Mouse (Mus musculus) midbrain, embryonic 15.5 days (tissue): ENCODE data around the gene Ptpro. TPM values are rescaled to one million over a fixed set of nuclear protein-coding genes. Genes with fewer than 3 reads are reported as not detected.

Source experiments
- ATAC-seq: fragments of 200-750 bp; cut with Nextera tagmentation; replicated peaks from 2 replicates; pipeline ENCODE4 v1.8.0; 2017; ENCODE audit warnings: moderate TSS enrichment
- H3K27ac ChIP-seq: fragments of 300-500 bp; sonication (generic); 2 replicates; pipeline ENCODE4 v1.5.1; 2015; ENCODE audit warnings: mild to moderate bottlenecking, inconsistent platforms
- H3K27me3 ChIP-seq: fragments of 300-500 bp; sonication (generic); replicated peaks from 2 replicates; pipeline ENCODE4 v1.6.1; 2015; ENCODE audit warnings: inconsistent platforms
- H3K36me3 ChIP-seq: fragments of 300-500 bp; sonication (generic); replicated peaks from 2 replicates; pipeline ENCODE4 v1.6.1; 2015; ENCODE audit warnings: inconsistent platforms
- H3K4me1 ChIP-seq: fragments of 300-500 bp; sonication (generic); 2 replicates; pipeline ENCODE4 v1.6.1; 2015; ENCODE audit warnings: inconsistent platforms
- H3K4me2 ChIP-seq: fragments of 300-500 bp; sonication (generic); 2 replicates; pipeline ENCODE4 v1.6.1; 2015; ENCODE audit warnings: inconsistent platforms, mild to moderate bottlenecking, moderate library complexity
- H3K4me3 ChIP-seq: fragments of 300-500 bp; sonication (generic); 2 replicates; pipeline ENCODE4 v1.5.1; 2015; ENCODE audit warnings: mild to moderate bottlenecking, inconsistent platforms
- H3K9ac ChIP-seq: fragments of 300-500 bp; sonication (generic); 2 replicates; pipeline ENCODE4 v1.6.1; 2015; ENCODE audit warnings: mild to moderate bottlenecking, inconsistent platforms
- H3K9me3 ChIP-seq: fragments of 300-500 bp; sonication (generic); 2 replicates; pipeline ENCODE4 v1.6.1; 2016; ENCODE audit warnings: inconsistent platforms
- WGBS: fragments of 180-500 bp; shearing (Covaris S2); methylation state at CpG from one replicate; pipeline ENCODE4 v1.1.7; 2015; ENCODE audit warnings: mixed read lengths; 5-methylcytosine and 5-hydroxymethylcytosine counted together
- polyA plus RNA-seq: library from polyadenylated mRNA; unstranded; fragments of >200 nt; fragmentation: Nextera tagmentation; extraction: Ambion mirVana; gene quantifications from 2 replicates; pipeline ENCODE4 v1.2.1, GENCODE M21; 2015

Gene Ptpro
- polyA plus RNA-seq, 1 experiment from 2014 or later: 77.0 TPM

DNA sequence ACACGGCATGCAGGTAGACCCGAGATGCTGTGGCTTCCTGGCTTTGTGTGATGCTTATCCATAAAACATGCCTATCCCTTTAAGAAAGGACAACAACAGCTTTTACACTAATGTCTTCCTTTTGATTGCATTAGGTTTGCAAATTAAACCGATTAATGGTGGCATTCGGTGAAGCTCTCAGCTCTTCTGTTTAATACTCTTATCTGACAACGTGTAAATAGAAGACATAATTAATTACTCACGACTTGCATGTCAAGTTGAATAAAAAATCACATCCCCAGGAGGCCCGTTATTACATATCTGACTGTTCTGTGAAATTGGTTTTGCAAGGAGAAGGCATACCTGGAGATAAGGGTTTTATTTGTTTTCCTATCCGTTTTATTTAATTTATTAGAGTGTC is 15.9 kb downstream of the Ptpro start:
- H3K36me3 ChIP-seq: no peaks in the 10 kb centered on the region
- H3K9me3 ChIP-seq: no peaks in the 10 kb centered on the region
- no peak for ATAC-seq
- WGBS: 46% methylated on average over 8 of the region's 8 CpGs
- H3K27me3 ChIP-seq: no peaks in the 10 kb centered on the region
- H3K27ac ChIP-seq: no peak overlapping the region
- H3K4me1 ChIP-seq: peaks cover 9% of the 10 kb centered on the region; the same call in 1 of the 2 replicates
- no peak overlapping the region for H3K4me3 ChIP-seq
- H3K4me2 ChIP-seq: no peak overlapping the region
- no peak overlapping the region for H3K9ac ChIP-seq

DNA sequence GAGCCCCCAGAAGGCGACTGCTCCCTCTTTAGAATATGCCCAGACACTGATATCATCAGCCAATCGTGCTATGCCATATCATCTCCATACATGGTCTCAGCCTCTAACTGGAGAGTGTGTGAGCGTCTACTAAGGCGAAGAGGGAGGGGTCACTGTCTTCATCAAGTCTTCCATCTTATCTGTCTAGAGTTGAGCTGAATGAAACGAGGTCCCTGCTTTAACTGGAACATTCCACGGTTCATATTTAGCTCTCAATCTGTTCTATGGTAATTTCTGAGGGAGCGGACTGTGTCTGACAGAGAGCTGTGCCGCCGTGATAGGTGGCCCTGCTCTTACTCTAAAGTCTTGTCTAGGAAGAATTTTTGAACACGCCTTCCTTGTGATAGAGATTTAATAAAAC is 16.5 kb downstream of the Ptpro start:
- H3K27me3 ChIP-seq: no peaks in the 10 kb centered on the region
- WGBS: 83% methylated on average over 10 of the region's 10 CpGs
- no peak overlapping the region for H3K27ac ChIP-seq
- H3K36me3 ChIP-seq: no peaks in the 10 kb centered on the region
- no peak overlapping the region for H3K4me3 ChIP-seq
- no peak overlapping the region for H3K4me2 ChIP-seq
- no peak overlapping the region for H3K9ac ChIP-seq
- peaks cover 9% of the 10 kb centered on the region; the same call in 1 of the 2 replicates for H3K4me1 ChIP-seq
- H3K9me3 ChIP-seq: no peaks in the 10 kb centered on the region
- no peak for ATAC-seq

DNA sequence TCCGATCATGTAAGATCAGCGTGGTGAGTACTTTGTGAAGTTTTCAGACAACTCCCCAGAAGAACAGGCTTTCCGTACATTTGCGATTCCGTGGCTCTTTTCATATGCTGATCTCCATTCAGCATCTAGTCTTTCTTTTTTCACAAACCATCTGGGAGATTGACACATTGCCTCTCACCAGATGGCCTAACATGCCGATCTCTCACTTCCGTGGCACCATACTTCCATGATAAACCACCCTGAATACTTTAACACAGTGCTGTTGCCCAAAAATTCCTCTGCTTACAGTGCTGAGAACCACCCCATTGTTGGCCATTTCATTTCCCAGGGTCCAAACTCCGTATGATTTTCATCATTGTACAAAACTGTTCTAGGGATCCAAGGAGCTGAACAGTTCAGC is 20.4 kb downstream of the Ptpro start:
- Histone ChIP-seq H3K4me2 (no peak overlapping the region), H3K27me3 (no peaks in the 10 kb centered on the region), H3K4me1 (peaks cover 6% of the 10 kb centered on the region), H3K36me3 (no peaks in the 10 kb centered on the region), H3K4me3 (no peak overlapping the region), H3K9me3 (no peaks in the 10 kb centered on the region), H3K9ac (no peak overlapping the region), H3K27ac (no peak overlapping the region)
- no peak for ATAC-seq
- WGBS: 37% methylated on average over 8 of the region's 8 CpGs

DNA sequence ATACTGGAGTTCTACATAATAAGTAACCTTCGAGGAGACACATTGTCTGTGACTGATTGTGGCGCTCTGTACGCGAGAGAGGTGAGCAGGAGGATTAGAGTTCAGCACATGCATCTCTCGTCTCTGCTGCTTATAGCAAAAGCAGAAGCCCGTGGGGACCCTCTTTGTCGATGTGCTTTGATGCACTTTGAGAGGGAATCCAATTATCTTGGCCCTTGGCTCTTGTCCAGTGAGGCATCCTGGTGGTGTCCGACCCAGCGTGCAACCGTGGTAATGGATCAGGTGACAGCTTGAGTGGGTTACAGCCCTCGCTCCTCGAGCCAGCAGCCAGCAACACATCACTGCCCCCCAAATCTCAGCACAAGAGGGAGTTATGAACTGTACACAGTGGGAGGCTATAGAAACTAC is 25.5 kb downstream of the Ptpro start:
- no peaks in the 10 kb centered on the region for H3K27me3 ChIP-seq
- peaks cover 26% of the 10 kb centered on the region for H3K4me1 ChIP-seq
- H3K4me3 ChIP-seq: no peak overlapping the region
- WGBS: 11% methylated on average over 12 of the region's 12 CpGs
- H3K27ac ChIP-seq: peak overlapping the region; percentile 59
- no peak overlapping the region for H3K9ac ChIP-seq
- no peaks in the 10 kb centered on the region for H3K9me3 ChIP-seq
- peak; percentile 82 for ATAC-seq
- H3K4me2 ChIP-seq: peak overlapping the region; percentile 20; the same call in 1 of the 2 replicates
- no peaks in the 10 kb centered on the region for H3K36me3 ChIP-seq

DNA sequence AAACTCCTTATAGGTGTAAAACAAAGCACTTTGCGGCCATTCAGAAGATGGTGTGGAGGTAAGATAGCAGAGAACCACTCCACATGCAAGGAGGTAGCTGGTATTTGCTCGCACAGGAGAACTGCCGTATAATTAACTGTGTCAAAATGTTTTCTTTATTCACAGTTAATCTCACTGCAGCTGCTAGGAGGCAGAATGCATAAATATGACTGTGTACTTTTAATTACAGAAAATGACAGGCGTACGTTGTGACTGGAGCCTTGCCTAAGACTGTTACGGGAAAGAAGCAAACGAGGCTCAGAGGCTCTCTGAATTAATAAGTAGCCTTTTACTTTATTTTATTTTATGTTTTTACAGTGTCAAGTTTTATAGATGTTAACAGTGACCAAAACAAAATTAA is 27.5 kb downstream of the Ptpro start:
- Histone ChIP-seq H3K27ac (no peak overlapping the region), H3K4me2 (no peak overlapping the region), H3K9ac (no peak overlapping the region), H3K36me3 (no peaks in the 10 kb centered on the region), H3K27me3 (no peaks in the 10 kb centered on the region), H3K4me1 (peaks cover 26% of the 10 kb centered on the region), H3K4me3 (no peak overlapping the region), H3K9me3 (no peaks in the 10 kb centered on the region)
- 0 out of 2 replicates have a peak, but pooled peaks have one; percentile 14 for ATAC-seq
- 44% methylated on average over 7 of the region's 7 CpGs for WGBS

DNA sequence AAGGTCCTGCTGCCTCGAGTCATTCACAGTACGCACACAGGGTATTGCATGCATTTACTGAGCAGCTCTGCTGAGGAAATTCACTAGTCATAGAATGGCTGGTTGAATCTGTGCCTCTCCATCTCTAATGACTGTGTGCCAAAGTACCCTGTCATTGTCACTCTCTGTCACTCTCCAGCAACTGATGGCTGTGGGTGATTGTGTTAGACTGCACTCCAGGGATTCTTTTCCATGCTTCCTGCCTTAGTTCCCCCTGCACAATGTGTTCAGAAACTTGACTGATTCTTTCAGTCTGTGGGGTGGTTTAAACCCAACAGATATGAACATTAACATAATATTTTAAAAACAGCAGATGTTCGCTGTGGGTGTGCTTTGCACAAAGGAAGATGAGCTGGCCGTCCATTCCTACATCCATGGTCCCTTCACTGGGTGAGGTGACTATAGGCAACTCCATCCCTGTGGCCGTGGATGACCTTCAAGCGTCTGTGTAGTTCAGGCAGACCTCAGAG is 29.5 kb downstream of the Ptpro start:
- no peaks in the 10 kb centered on the region for H3K27me3 ChIP-seq
- ATAC-seq: no peak
- H3K36me3 ChIP-seq: no peaks in the 10 kb centered on the region
- H3K27ac ChIP-seq: no peak overlapping the region
- WGBS: 82% methylated on average over 6 of the region's 6 CpGs
- no peak overlapping the region for H3K9ac ChIP-seq
- H3K4me2 ChIP-seq: no peak overlapping the region
- peaks cover 26% of the 10 kb centered on the region for H3K4me1 ChIP-seq
- no peak overlapping the region for H3K4me3 ChIP-seq
- no peaks in the 10 kb centered on the region for H3K9me3 ChIP-seq

DNA sequence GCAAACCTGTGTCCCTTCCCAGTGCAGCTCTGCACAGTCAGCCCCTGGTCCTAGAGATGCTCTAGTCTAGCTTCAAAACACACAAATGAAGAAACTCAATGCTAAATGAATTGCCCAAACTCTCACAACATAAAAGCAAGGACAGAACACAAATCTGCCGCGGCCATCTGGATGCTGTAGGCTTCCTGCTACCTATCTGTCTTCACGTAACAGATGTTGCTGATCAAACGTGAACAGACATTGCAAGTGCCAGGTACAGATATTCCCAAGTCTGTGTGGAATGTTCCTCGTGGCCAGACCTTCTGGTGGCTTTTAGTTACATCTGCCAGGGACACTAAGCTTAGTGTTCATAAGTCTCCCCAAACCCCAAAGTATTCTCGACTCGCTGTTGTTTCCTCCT is 29.9 kb downstream of the Ptpro start:
- 83% methylated on average over 7 of the region's 7 CpGs for WGBS
- no peak overlapping the region for H3K4me3 ChIP-seq
- no peaks in the 10 kb centered on the region for H3K36me3 ChIP-seq
- no peak overlapping the region for H3K9ac ChIP-seq
- no peak for ATAC-seq
- no peak overlapping the region for H3K4me2 ChIP-seq
- no peaks in the 10 kb centered on the region for H3K27me3 ChIP-seq
- peaks cover 26% of the 10 kb centered on the region for H3K4me1 ChIP-seq
- H3K27ac ChIP-seq: no peak overlapping the region
- H3K9me3 ChIP-seq: no peaks in the 10 kb centered on the region

DNA sequence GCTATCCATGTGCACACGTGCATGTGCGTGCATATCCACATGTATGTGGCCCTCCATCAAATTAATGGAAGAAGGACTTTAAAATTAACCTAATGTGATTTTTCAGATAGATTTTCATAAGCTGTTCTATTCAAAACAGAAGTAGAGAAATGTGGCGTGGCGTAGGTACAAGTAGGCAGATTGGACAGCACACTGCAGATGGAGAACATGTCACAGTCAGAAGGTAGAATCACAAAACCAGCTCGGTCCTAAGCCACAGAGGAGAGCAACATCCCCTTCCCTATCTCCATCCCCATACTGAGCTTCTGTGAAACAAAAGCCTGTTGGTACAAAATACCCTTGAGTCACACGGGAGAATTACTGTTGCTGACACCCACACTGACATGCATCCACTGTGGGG is 34.3 kb downstream of the Ptpro start:
- no peaks in the 10 kb centered on the region for H3K36me3 ChIP-seq
- H3K27ac ChIP-seq: no peak overlapping the region
- H3K9ac ChIP-seq: no peak overlapping the region
- 92% methylated on average over 6 of the region's 6 CpGs for WGBS
- no peaks in the 10 kb centered on the region for H3K27me3 ChIP-seq
- no peak overlapping the region for H3K4me3 ChIP-seq
- peaks cover 6% of the 10 kb centered on the region for H3K4me1 ChIP-seq
- no peak for ATAC-seq
- no peak overlapping the region for H3K4me2 ChIP-seq
- H3K9me3 ChIP-seq: no peaks in the 10 kb centered on the region

DNA sequence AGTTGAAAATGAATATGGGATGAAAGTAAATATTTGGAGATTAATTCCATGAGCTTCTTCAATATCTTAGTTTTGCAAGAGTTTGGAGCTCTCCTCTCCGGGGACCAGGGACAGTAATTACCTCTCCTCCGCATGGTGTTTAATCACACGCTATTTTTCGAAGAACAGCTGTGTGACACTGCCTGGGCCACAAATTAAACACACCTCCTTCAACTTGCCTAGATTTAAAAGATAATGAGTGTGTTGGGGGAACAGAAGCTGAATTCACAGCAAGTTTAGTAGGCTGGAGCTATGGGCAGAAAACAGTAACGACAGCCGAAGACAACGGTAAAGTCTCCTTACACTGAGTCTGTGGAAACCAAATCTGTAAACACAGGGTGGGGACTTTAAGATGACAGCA is 35.7 kb downstream of the Ptpro start:
- peaks cover 5% of the 10 kb centered on the region; the same call in 1 of the 2 replicates for H3K4me1 ChIP-seq
- 74% methylated on average over 7 of the region's 7 CpGs for WGBS
- ATAC-seq: no peak
- no peaks in the 10 kb centered on the region for H3K27me3 ChIP-seq
- H3K9me3 ChIP-seq: no peaks in the 10 kb centered on the region
- H3K27ac ChIP-seq: no peak overlapping the region
- H3K4me3 ChIP-seq: no peak overlapping the region
- H3K4me2 ChIP-seq: no peak overlapping the region
- H3K9ac ChIP-seq: no peak overlapping the region
- no peaks in the 10 kb centered on the region for H3K36me3 ChIP-seq

DNA sequence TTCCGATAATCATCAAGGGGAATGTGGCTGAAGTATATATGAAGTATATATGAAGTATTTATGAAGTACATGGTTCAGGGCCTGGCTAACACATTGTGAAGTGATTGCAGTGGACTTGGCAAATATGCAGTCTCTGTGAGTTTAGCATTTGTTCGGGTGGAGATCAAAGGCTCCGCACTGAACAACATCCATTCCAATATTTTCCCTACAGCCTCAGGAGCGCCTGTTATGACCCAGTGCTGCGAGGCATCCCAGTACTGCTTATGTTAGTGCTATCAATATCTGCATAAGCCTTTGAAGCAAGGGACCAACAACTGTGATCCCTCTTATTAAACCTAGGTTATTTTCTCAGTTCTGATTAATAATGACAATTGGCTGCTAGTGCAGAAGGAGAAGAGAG is 36.1 kb downstream of the Ptpro start:
- H3K27me3 ChIP-seq: no peaks in the 10 kb centered on the region
- H3K36me3 ChIP-seq: no peaks in the 10 kb centered on the region
- 78% methylated on average over 5 of the region's 5 CpGs for WGBS
- no peak overlapping the region for H3K4me2 ChIP-seq
- no peak overlapping the region for H3K4me3 ChIP-seq
- 0 out of 2 replicates have a peak, but pooled peaks have one; percentile 52 for ATAC-seq
- peaks cover 5% of the 10 kb centered on the region; the same call in 1 of the 2 replicates for H3K4me1 ChIP-seq
- H3K27ac ChIP-seq: no peak overlapping the region
- no peak overlapping the region for H3K9ac ChIP-seq
- no peaks in the 10 kb centered on the region for H3K9me3 ChIP-seq

DNA sequence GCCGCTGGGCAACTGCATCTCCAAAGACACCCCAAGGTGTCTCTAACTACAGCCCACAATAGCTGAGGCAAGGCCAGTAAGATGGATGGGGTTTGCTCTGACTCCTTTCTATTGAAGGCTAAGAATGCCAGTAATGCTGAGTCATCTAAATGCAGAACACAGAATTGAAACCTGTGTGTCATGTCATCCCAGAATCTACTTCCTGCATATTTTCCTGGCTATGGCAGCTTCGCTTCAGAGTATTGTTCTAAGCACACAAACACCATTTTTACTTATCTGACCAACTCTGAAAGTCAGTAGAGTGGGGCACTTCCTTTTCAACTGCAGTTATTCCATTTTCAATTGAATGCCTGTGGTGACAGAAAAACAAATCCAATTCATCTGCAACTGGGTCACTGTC is 40.3 kb downstream of the Ptpro start:
- no peak for ATAC-seq
- WGBS: 81% methylated on average over 2 of the region's 2 CpGs
- no peak overlapping the region for H3K9ac ChIP-seq
- H3K27ac ChIP-seq: no peak overlapping the region
- H3K9me3 ChIP-seq: no peaks in the 10 kb centered on the region
- H3K36me3 ChIP-seq: no peaks in the 10 kb centered on the region
- H3K27me3 ChIP-seq: no peaks in the 10 kb centered on the region
- H3K4me2 ChIP-seq: no peak overlapping the region
- no peak overlapping the region for H3K4me3 ChIP-seq
- H3K4me1 ChIP-seq: peaks cover 7% of the 10 kb centered on the region; the same call in 1 of the 2 replicates

DNA sequence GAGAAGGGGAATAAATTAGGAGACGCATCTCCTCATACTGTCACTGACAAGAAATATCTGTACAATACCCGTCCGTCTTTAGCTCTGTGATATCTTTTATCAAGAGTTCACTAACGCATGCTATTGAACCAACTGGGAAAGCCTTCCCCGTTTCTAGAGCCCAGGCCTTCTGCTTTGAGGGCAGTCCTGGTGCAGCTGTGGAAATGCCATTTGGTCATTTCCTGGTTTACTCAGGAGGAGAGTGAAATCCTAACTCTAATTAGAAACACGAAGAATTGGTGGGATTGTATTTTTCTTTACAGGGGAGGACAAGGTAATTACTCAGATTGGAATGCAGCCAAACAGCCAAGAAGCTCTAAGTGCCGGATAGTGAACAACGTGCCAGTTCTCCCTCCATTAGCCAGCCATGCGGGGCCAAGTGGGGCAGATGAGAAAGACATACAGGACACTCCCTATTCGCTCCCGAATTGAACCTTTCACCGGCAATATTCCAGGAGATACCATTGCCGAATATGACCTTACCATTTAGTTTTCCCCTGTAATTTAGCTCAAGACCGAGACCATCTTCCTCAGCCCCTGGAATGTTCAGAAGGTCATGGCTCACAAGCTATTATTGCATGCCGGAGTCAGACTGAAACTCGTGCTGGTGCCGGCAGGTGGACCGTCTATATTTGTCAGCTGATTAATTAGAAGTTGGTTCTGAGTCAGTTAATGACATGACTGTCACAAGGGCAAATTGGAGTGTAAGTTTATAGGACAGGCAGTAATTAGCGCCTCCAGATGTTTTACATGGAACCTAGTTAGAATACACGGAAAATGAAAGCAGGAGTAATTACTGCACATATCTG is 43.1 kb downstream of the Ptpro start:
- Histone ChIP-seq H3K36me3 (no peaks in the 10 kb centered on the region), H3K4me1 (0 out of 2 replicates have a peak, but pooled peaks cover 3% of the 10 kb centered on the region), H3K4me2 (no peak overlapping the region), H3K27me3 (no peaks in the 10 kb centered on the region), H3K27ac (0 out of 2 replicates have a peak overlapping the region, but pooled peaks have one; percentile 12), H3K9me3 (no peaks in the 10 kb centered on the region), H3K9ac (no peak overlapping the region), H3K4me3 (no peak overlapping the region)
- 68% methylated on average over 20 of the region's 20 CpGs for WGBS
- 0 out of 2 replicates have a peak, but pooled peaks have one; percentile 37 for ATAC-seq

DNA sequence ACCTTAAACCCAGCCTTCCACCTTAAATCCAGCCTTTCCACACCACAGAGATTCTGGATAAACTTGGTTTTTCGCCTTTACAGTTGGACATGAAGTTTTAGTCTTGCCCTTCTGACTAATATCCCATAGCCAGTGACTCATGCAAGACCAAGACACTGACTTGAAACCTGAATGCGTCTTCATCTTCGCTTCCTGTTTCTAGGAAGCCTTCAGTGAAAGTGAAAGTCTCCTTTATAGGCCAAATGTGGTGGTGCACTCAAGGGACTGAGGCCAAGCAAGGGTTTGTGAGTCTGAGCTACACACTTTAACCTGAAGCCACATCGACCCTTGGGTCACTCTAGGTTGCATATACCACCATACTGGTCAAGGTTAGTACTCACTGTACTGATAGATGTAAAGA is 50.4 kb downstream of the Ptpro start:
- Histone ChIP-seq H3K27me3 (no peaks in the 10 kb centered on the region), H3K4me1 (no peaks in the 10 kb centered on the region), H3K36me3 (no peaks in the 10 kb centered on the region), H3K9me3 (no peaks in the 10 kb centered on the region), H3K4me3 (no peak overlapping the region), H3K27ac (no peak overlapping the region), H3K9ac (no peak overlapping the region), H3K4me2 (no peak overlapping the region)
- ATAC-seq: no peak
- 84% methylated on average over 4 of the region's 4 CpGs for WGBS
